ENCODE assay signal across 17 mouse cellular contexts in the genomic region with DNA sequence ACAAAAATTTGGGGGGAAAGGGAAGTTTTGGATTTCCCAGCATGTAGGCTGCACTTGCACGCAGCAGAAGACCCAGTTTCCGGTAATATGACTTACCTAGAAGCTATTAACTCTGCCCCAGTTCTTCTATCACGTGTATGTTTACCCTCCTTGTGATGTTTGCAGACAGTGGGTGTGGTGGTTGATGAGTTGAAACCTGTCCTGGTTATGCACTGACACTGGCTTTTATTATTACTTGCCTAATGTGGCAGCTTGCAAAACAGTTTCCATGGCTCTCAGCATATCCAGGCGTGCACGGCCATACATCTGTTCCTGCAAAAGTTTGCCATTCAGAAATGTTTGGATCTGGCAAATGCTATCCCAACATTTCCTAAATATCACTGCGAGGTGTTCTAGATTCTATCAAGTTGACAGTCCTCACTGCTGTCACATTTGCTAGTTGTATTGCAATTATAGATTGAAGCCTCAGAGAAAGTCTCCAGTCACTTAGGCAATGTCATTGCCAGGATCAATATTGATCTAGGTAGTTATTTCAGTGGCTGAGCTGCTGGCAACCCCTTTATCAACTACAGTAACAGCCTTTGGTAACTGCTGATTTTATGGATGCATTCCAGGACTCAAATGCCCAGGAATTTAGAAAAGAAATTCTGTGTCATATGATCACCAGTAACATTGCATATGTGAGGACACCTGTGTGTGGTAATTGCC.
DNase-seq lines count a peak whose midpoint lies in the region; ATAC-seq and TF ChIP-seq lines count a peak whose summit lies in the region.
"Had no signal": no experiment of that assay in that cellular context is flagged by ENCODE, and none has a peak within 500 bp of the region (broad histone marks: within the 10 kb centered on the region; RNA-seq: fewer than 3 reads in every experiment).

No protein-coding gene starts in this region.

- no peak overlapping the region for H3K4me2 ChIP-seq in liver, embryonic 11.5 days
- no peak overlapping the region for H3K4me2 ChIP-seq in intestine, embryonic 16.5 days (ENCODE audit: low read depth, low read length)
- H3K4me2 ChIP-seq in stomach, embryonic 14.5 days (replicated peaks; ENCODE audit: low read depth, low read length): no peak overlapping the region
- H3K4me2 ChIP-seq: heart, embryonic 11.5 days; hindbrain, embryonic 12.5 days; midbrain, embryonic 11.5 days had no signal

- ATAC-seq in liver, embryonic 11.5 days (replicated peaks; ENCODE audit: low FRiP score): no peak
- peak; percentile 66 for ATAC-seq in intestine, embryonic 16.5 days
- ATAC-seq in stomach, embryonic 14.5 days (ENCODE audit: insufficient number of reproducible peaks, insufficient read depth, low FRiP score, low read depth): peak; percentile 53; the same call in 1 of the 2 replicates
- ATAC-seq in megakaryocyte progenitor cell, adult 5-6 weeks (replicated peaks; ENCODE audit: poor library complexity): no peak
- ATAC-seq: forebrain, postnatal 0 days had no signal

- no peak overlapping the region for H3K4me3 ChIP-seq in liver, adult 2 months (ENCODE audit: insufficient read depth, low read depth, low read length)
- no peak overlapping the region for H3K4me3 ChIP-seq in liver, embryonic 11.5 days (ENCODE audit: low read depth, low read length)
- no peak overlapping the region for H3K4me3 ChIP-seq in intestine, embryonic 16.5 days (ENCODE audit: low read length)
- H3K4me3 ChIP-seq in stomach, embryonic 14.5 days (ENCODE audit: low read depth, low read length): no peak overlapping the region
- H3K4me3 ChIP-seq: hindbrain, embryonic 12.5 days; left cerebral cortex, adult 2 months had no signal

- no peaks in the 10 kb centered on the region for H3K9me3 ChIP-seq in liver, embryonic 11.5 days (ENCODE audit: control insufficient read depth, low read length)
- no peaks in the 10 kb centered on the region for H3K9me3 ChIP-seq in intestine, embryonic 16.5 days (ENCODE audit: control insufficient read depth, low read length)
- H3K9me3 ChIP-seq in stomach, embryonic 14.5 days (ENCODE audit: control insufficient read depth, low read depth, low read length): no peaks in the 10 kb centered on the region
- H3K9me3 ChIP-seq: hindbrain, embryonic 12.5 days had no signal

- no peak for TF ChIP-seq POLR2A in liver, adult 2 months (IDR thresholded peaks at IDR 0.05; ENCODE audit: extremely low read depth, insufficient read depth, low read length)

- peaks cover 24% of the 10 kb centered on the region for H3K4me1 ChIP-seq in liver, adult 2 months (ENCODE audit: control insufficient read depth, insufficient read depth, low read length)
- H3K4me1 ChIP-seq in liver, embryonic 11.5 days (replicated peaks; ENCODE audit: control insufficient read depth, insufficient read depth, low read length): no peaks in the 10 kb centered on the region
- H3K4me1 ChIP-seq in intestine, embryonic 16.5 days (ENCODE audit: control insufficient read depth, insufficient read depth, low read length): peaks cover 5% of the 10 kb centered on the region; the same call in 1 of the 2 replicates
- H3K4me1 ChIP-seq in stomach, embryonic 14.5 days (ENCODE audit: control insufficient read depth, insufficient read depth, low read length): no peaks in the 10 kb centered on the region
- H3K4me1 ChIP-seq: hindbrain, embryonic 12.5 days had no signal

- WGBS in liver, adult 2 months: 21% methylated on average over 6 of the region's 6 CpGs
- WGBS in liver, embryonic 11.5 days: 71% methylated on average over 6 of the region's 6 CpGs
- WGBS in intestine, embryonic 16.5 days: 62% methylated on average over 6 of the region's 6 CpGs
- 67% methylated on average over 6 of the region's 6 CpGs for WGBS in stomach, embryonic 14.5 days

- TF ChIP-seq CTCF in liver, adult 2 months (IDR thresholded peaks at IDR 0.05; ENCODE audit: low read depth, low read length): no peak

- H3K79me2 ChIP-seq in liver, adult 2 months (ENCODE audit: control insufficient read depth, insufficient read depth, low read length): no peaks in the 10 kb centered on the region

- peaks cover 8% of the 10 kb centered on the region; the same call in 1 of the 2 replicates for H3K27me3 ChIP-seq in liver, adult 2 months (ENCODE audit: control insufficient read depth, insufficient read depth, low read length)
- no peaks in the 10 kb centered on the region for H3K27me3 ChIP-seq in liver, embryonic 11.5 days (replicated peaks; ENCODE audit: control insufficient read depth, insufficient read depth, low read length)
- no peaks in the 10 kb centered on the region for H3K27me3 ChIP-seq in intestine, embryonic 16.5 days (replicated peaks; ENCODE audit: control insufficient read depth, insufficient read depth, low read length)
- no peaks in the 10 kb centered on the region for H3K27me3 ChIP-seq in stomach, embryonic 14.5 days (ENCODE audit: control insufficient read depth, insufficient read depth, low read length)
- H3K27me3 ChIP-seq: hindbrain, embryonic 12.5 days had no signal

- H3K9ac ChIP-seq in liver, adult 2 months (ENCODE audit: low read depth, low read length): no peak overlapping the region
- H3K9ac ChIP-seq in liver, embryonic 11.5 days (ENCODE audit: low read depth, low read length): no peak overlapping the region
- H3K9ac ChIP-seq in intestine, embryonic 16.5 days (ENCODE audit: low read depth, low read length): no peak overlapping the region
- H3K9ac ChIP-seq in stomach, embryonic 14.5 days (replicated peaks; ENCODE audit: low read depth, low read length): no peak overlapping the region
- H3K9ac ChIP-seq: forebrain, postnatal 0 days; hindbrain, embryonic 12.5 days had no signal

- DNase-seq in liver, adult 2 months (ENCODE audit: extremely low read depth, low read depth, low spot score): peak; percentile 91
- DNase-seq in liver, embryonic 11.5 days (ENCODE audit: low spot score): no peak
- peak; percentile 50 for DNase-seq in fat pad, adult 2 months (ENCODE audit: extremely low read depth, low read depth, low spot score)
- no peak for DNase-seq in adrenal gland, postnatal 4 days (ENCODE audit: low spot score in 2 of 2)
- DNase-seq in left cerebral cortex, adult 9 months (ENCODE audit: low spot score in 2 of 2): no peak
- DNase-seq: cerebellum, adult 8-10 months; forebrain, postnatal 0 days; gastrocnemius, postnatal 36 days; heart, postnatal 14 days had no signal

- H3K36me3 ChIP-seq in liver, adult 2 months (ENCODE audit: control insufficient read depth, insufficient read depth, low read length): no peaks in the 10 kb centered on the region
- no peaks in the 10 kb centered on the region for H3K36me3 ChIP-seq in liver, embryonic 11.5 days (ENCODE audit: control insufficient read depth, insufficient read depth, low read length)
- H3K36me3 ChIP-seq in intestine, embryonic 16.5 days (ENCODE audit: control insufficient read depth, insufficient read depth, low read length): no peaks in the 10 kb centered on the region
- no peaks in the 10 kb centered on the region for H3K36me3 ChIP-seq in stomach, embryonic 14.5 days (ENCODE audit: control insufficient read depth, insufficient read depth, low read length)
- H3K36me3 ChIP-seq: hindbrain, embryonic 12.5 days had no signal

- H3K27ac ChIP-seq in liver, adult 2 months (replicated peaks; ENCODE audit: insufficient read depth, low read depth, low read length): no peak overlapping the region
- no peak overlapping the region for H3K27ac ChIP-seq in liver, embryonic 11.5 days (ENCODE audit: low read depth, low read length)
- H3K27ac ChIP-seq in intestine, embryonic 16.5 days (ENCODE audit: low read length): peak overlapping the region; percentile 44; the same call in 1 of the 2 replicates
- H3K27ac ChIP-seq in stomach, embryonic 14.5 days (ENCODE audit: low read length): no peak overlapping the region
- H3K27ac ChIP-seq: hindbrain, embryonic 12.5 days; left cerebral cortex, adult 2 months; macrophage had no signal

Comparison
In these comparisons a context has a peak if more than half of its experiments do, and no peak if none do; other contexts are left out.
1. DNase-seq: peak in liver, adult 2 months (single experiment) and fat pad, adult 2 months (single experiment); none in liver, embryonic 11.5 days (single experiment), adrenal gland, postnatal 4 days (0 of 2) and left cerebral cortex, adult 9 months (0 of 2).
2. ATAC-seq: peak in intestine, embryonic 16.5 days (single experiment) and stomach, embryonic 14.5 days (single experiment); none in liver, embryonic 11.5 days (single experiment) and megakaryocyte progenitor cell, adult 5-6 weeks (single experiment).